Mouse (Mus musculus) thymus, postnatal 36 days (tissue): ENCODE data around the gene Hmga2.

Source experiments
- DNase-seq, 2 experiments: peaks; one replicate each; pipeline ENCODE4 v3.0.0; 2022; ENCODE audit warnings: mixed read lengths in 2 of 2

The Hmga2 gene

DNA sequence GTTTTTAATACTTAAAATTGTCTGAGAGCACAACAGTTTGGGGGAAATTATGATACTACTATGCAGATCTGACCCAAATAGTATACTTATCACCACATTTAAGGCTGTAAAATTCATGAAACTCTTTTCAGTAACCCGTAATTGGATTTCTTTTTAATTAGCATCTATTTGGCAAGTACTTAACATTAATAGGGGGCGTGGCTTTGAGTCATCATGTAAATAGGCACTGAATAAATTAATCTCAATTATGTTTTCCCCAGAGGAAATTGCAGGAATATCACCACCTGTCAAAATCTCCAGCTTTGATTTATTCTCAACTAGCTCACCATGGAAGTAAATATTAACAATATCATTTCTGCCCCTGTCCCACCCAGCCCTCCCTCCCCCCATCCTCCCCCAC, 3.7 kb downstream of the Hmga2 start:
- DNase-seq, result no peak

DNA sequence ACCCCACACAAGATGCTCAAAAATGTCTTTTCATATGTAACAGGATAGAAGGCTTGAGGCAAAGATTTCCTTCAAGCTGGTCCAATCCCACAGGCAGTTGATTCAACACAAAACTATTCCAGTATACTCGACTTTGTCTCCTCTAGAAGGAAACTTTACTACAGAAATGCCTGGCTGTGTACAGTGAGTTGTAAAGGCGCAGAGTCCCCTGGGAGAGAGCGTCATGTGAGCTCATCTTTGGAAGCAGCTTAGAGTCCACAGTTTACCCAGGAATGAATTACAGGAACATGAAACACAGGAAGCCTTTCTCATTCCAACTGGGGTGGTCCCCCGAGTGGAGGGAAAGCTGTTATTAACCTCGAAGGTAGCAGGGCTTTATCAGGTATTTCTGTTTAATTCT, 11.1 kb downstream of the Hmga2 start:
- DNase-seq, result no peak

GRCm38 (mm10) chr10:120461769-120462168, 14.5 kb downstream of the Hmga2 start:
- DNase-seq, result no peak

DNA sequence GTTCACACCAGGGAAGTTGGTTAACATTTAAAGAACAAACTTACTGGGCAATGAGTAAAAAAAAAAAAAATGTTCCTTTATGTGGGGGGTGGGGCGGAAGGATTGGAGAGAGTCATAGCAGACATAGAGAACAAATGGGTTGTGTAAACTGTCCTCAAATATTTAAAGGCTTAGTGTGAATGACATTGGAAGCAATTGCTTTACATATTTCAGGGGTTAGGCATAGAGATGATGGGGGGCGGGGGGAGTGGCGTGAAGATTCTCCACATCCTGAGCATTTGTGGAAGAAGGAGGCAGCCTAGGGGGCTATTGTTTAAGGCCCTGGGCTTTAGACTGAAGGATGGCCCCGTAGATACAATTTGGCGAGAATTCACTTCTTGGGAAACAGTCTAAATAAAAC, 15.0 kb downstream of the Hmga2 start:
- DNase-seq, result no peak

DNA sequence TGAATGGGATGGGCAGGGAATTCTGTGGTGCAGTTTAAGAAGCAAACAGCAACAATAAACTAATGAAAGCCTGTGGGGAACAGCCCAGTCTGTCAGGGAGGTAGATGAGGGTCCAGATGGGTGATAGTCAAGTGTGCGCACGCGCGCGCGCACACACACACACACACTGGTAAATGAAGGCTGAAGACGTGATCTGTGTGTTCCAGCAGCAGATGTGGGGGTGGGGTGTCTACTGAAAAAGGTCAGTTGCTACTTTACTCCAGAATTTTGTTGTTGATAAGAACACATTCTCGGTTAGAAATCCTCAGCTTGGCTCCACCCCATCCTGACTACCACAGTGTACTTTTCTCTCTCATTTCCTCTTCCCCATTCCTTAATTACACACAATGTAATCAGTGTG, 17.4 kb downstream of the Hmga2 start:
- no peak for DNase-seq

GRCm38 (mm10) chr10:120449661-120450284, 26.5 kb downstream of the Hmga2 start:
- DNase-seq, result no peak

- DNase-seq, result no peak
Measured at GRCm38 (mm10) chr10:120446799-120447198, 29.5 kb downstream of the Hmga2 start.

GRCm38 (mm10) chr10:120446206-120446605, 30.1 kb downstream of the Hmga2 start:
- no peak for DNase-seq

- DNase-seq, result no peak
Measured at GRCm38 (mm10) chr10:120444463-120445070, 31.7 kb downstream of the Hmga2 start.

DNA sequence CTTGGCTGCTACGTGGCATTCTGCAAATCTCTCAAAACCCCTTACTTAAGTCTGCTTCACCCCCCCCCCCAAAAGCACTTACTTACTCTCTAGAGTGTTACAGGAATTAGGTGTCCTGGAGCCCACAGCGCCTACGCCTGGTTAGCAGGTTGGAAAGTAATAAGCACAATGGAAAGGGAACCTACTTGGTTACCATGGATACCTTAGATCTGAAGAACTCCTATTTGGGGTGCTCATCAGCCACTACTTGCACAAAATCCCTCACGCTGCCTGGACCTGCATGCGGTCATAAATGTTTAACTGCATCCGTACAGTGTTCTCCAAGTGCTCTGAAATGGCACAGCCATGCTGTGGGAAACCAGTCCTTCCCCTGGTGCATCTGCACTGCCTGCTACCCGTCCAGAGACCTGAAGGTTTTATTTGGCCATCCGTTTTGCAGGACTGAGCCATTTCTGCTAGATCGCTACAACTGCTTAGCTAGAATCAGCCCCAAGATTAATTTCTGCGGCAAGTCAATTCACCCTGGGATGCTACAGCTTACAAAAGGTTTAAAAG, 32.4 kb downstream of the Hmga2 start:
- no peak for DNase-seq

GRCm38 (mm10) chr10:120441254-120441653, 35.0 kb downstream of the Hmga2 start:
- no peak for DNase-seq

GRCm38 (mm10) chr10:120434433-120434832, 41.8 kb downstream of the Hmga2 start:
- no peak for DNase-seq

GRCm38 (mm10) chr10:120433463-120433815, 42.8 kb downstream of the Hmga2 start:
- no peak for DNase-seq

- no peak for DNase-seq
Measured at GRCm38 (mm10) chr10:120432731-120433462, 43.4 kb downstream of the Hmga2 start.

DNA sequence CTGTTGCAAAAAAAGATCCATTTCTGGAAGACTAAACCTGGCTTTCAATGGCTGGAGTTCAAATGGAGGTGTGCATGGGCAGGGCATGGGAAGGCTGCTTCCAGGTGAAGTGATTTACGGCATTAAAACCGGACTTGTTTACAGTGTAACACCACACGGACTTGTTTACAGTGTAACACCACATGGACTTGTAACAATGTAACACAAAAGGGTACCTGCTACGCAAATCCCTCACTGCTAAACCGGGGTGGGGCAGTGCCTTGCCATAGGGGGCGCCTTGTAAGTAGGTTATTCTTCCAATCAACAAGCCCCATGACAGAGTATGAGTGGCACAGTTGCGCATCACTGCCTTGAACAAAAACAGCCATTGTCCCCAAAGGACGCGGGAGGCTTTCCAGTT, 44.2 kb downstream of the Hmga2 start:
- no peak for DNase-seq

GRCm38 (mm10) chr10:120431435-120431834, 44.8 kb downstream of the Hmga2 start:
- no peak for DNase-seq

DNA sequence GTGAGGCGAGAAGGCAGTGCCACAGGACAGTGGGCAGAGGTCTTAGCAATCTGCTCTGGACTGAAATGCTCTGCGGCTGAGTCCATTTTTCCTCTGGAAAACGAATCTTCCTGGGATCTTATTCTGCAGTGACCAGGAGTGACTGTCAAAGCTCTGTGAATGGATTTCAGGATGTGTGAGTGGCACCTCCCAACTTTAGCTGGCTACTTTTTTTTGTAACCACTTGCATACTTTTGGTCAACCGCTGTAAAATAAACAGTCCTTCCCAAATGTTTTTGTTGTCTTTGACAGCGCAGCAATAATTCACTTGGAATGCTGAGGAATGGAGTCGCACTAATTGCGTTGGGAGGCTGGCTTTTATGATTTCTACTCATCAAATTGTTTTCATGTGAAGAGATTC, 45.8 kb downstream of the Hmga2 start:
- DNase-seq, result no peak

- DNase-seq, result no peak
Measured at GRCm38 (mm10) chr10:120429758-120430259, 46.5 kb downstream of the Hmga2 start.

- DNase-seq, result no peak
Measured at GRCm38 (mm10) chr10:120429199-120429551, 47.1 kb downstream of the Hmga2 start.

- DNase-seq, result no peak
Measured at GRCm38 (mm10) chr10:120428430-120429198, 47.7 kb downstream of the Hmga2 start.

DNA sequence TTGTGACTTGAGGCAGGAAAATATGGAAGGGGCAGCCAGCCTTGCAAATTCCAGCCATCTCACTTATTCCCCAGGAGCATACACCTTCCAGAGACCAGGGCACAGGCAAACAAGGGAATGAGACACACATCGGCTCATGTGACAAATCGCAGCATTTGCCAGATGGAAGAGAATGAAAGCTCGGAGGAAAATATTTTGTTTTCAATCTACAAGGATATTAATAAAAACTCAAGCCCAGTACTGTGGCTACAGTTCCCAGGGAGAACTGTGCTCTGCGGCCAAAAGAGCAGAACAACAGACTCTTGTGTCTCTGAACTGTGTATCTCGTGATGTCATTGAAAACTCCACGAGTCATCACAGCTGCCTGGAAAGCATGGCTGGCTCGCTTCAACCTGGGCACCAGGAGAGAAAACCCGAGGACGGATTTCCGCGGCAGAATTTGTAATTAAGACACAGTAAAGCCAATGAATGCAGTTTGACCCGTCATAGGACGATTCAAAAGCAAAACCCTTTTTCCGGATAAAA, 50.1 kb downstream of the Hmga2 start:
- DNase-seq, result no peak

GRCm38 (mm10) chr10:120424015-120424414, 52.3 kb downstream of the Hmga2 start:
- DNase-seq, result no peak

DNA sequence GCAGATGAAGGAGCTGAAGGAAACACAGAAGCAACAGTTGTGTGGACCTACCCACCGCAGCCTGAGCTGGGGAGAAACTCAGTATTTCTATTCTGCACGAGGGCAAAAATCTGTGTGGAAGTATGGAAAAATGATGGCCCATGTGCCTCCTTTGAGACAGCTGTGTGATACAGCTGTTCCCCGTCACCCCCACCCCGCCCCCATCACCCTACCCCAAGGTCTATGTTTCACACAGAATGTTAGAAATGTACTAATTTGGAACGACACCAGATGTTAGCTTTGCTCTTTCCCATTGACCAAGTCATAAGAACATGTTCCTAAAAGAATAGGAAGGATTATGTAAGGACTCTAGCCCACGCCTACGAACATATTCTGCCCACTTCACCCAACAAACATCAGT, 53.0 kb downstream of the Hmga2 start:
- DNase-seq, result no peak
